Mouse (Mus musculus) lung, postnatal 4 days (tissue): Measurements from ENCODE around the gene Rhot1.
"Not testable (repeated sequence)": the region's sequence is repeated elsewhere in the genome, so short reads cannot be mapped to it uniquely, and the experiment has no call there.

Experiments used
- DNase-seq, 2 experiments: peaks; one replicate each; pipeline ENCODE4 v3.0.0; 2021

Rhot1 gene

GRCm38 (mm10) chr11:80196351-80196750 is 12.5 kb upstream of the Rhot1 start:
- no peak for DNase-seq

GRCm38 (mm10) chr11:80199316-80199715 is 9.5 kb upstream of the Rhot1 start:
- no peak for DNase-seq

- no peak for DNase-seq
These were observed 9.0 kb upstream of the Rhot1 start for GRCm38 (mm10) chr11:80199773-80200172.

GRCm38 (mm10) chr11:80200326-80200725 is 8.5 kb upstream of the Rhot1 start:
- DNase-seq: peak in 1 of 2 experiments; percentile 32

GRCm38 (mm10) chr11:80202296-80202695 is 6.5 kb upstream of the Rhot1 start:
- no peak for DNase-seq

- DNase-seq: no peak
These were observed 4.8 kb upstream of the Rhot1 start for GRCm38 (mm10) chr11:80204037-80204436.

- DNase-seq: no peak
These were observed 3.9 kb upstream of the Rhot1 start for GRCm38 (mm10) chr11:80204941-80205340.

- DNase-seq: no peak
These were observed 357 bp upstream of the Rhot1 start for GRCm38 (mm10) chr11:80208465-80208859.

GRCm38 (mm10) chr11:80210321-80210720 is 1.5 kb downstream of the Rhot1 start:
- no peak for DNase-seq

GRCm38 (mm10) chr11:80212282-80212681 is 3.5 kb downstream of the Rhot1 start:
- DNase-seq: no peak

- no peak for DNase-seq
These were observed 6.5 kb downstream of the Rhot1 start for GRCm38 (mm10) chr11:80215291-80215690.

- DNase-seq: no peak
These were observed 10.0 kb downstream of the Rhot1 start for GRCm38 (mm10) chr11:80218657-80219293.

GRCm38 (mm10) chr11:80230066-80230465 is 21.2 kb downstream of the Rhot1 start:
- not testable (repeated sequence) for DNase-seq

GRCm38 (mm10) chr11:80237278-80237677 is 28.5 kb downstream of the Rhot1 start:
- DNase-seq: no peak

- DNase-seq: no peak
These were observed 29.5 kb downstream of the Rhot1 start for GRCm38 (mm10) chr11:80238306-80238705.

GRCm38 (mm10) chr11:80247026-80247425 is 38.2 kb downstream of the Rhot1 start:
- DNase-seq: no peak

GRCm38 (mm10) chr11:80248531-80248930 is 39.7 kb downstream of the Rhot1 start:
- no peak for DNase-seq

- DNase-seq: no peak
These were observed 55.3 kb downstream of the Rhot1 start for GRCm38 (mm10) chr11:80264137-80264536.

- DNase-seq: no peak
These were observed 62.3 kb downstream of the Rhot1 start for GRCm38 (mm10) chr11:80271096-80271495.

GRCm38 (mm10) chr11:80275011-80275410 is 66.2 kb downstream of the Rhot1 start:
- no peak for DNase-seq

- DNase-seq: no peak
These were observed 69.2 kb downstream of the Rhot1 start for GRCm38 (mm10) chr11:80278054-80278453.

- peak; percentile 10 to 27 for DNase-seq
These were observed 75.0 kb downstream of the Rhot1 start for GRCm38 (mm10) chr11:80283786-80284185.

GRCm38 (mm10) chr11:80284641-80285040 is 75.8 kb downstream of the Rhot1 start:
- DNase-seq: no peak

GRCm38 (mm10) chr11:80287150-80287549 is 78.3 kb downstream of the Rhot1 start:
- peak; percentile 43 to 76 for DNase-seq
